In the genomic region with DNA sequence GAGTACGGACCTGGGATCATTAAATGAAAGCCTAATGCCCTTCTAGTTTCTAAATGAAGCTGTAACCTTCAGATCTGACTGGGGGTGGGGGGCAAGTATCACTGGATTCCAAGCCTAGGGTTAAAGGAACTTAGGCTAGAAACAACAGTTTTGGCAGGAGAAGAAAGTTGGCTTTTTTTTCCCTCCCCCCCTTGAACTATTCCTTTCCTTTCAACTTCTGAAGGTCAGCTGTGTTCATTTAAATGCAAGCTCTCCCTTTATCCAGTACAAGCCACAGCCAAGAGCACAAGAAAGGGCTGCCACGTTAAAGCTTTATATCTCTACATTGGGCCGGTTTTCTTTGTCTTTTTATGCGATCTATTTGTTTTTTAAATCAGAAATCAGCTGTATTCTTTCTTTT, we compare ENCODE assay signal across 17 mouse cellular contexts.
DNase-seq lines count a peak whose midpoint lies in the region; ATAC-seq and TF ChIP-seq lines count a peak whose summit lies in the region.
"Had no signal": no experiment of that assay in that cellular context is flagged by ENCODE, and none has a peak within 500 bp of the region (broad histone marks: within the 10 kb centered on the region; RNA-seq: fewer than 3 reads in every experiment).

No protein-coding gene starts in this region.

- intact Hi-C loops in heart, postnatal 25 days (cut with DNase I), result no loop called here

- no peak for DNase-seq in heart, postnatal 25 days (ENCODE audit: low spot score)
- no peak for DNase-seq in limb, embryonic 10.5 days (ENCODE audit: low spot score)
- DNase-seq in brain, embryonic 14.5 days (ENCODE audit: low read depth), result peak; percentile 66
- DNase-seq in liver, result no peak
- DNase-seq: cerebellum, adult 9-11 months; gastrocnemius, adult 2 months; heart, adult 2 months; heart, postnatal 14 days; liver, postnatal 0 days; right cerebral cortex, adult 18-20 months had no signal

- H3K27ac ChIP-seq in heart, embryonic 13.5 days (replicated peaks), result peak overlapping the region; percentile 32; the same call in 1 of the 2 replicates
- H3K27ac ChIP-seq in limb, embryonic 12.5 days, result 0 out of 2 replicates have a peak overlapping the region, but pooled peaks have one; percentile 4
- no peak overlapping the region for H3K27ac ChIP-seq in limb, embryonic 10.5 days
- H3K27ac ChIP-seq in limb, embryonic 13.5 days, result peak overlapping the region; percentile 72; the same call in 1 of the 2 replicates
- H3K27ac ChIP-seq: gastrocnemius, adult 2 months; heart, adult 2 months had no signal

- peaks cover 44% of the 10 kb centered on the region for H3K4me1 ChIP-seq in heart, embryonic 13.5 days
- H3K4me1 ChIP-seq in limb, embryonic 12.5 days (replicated peaks), result peaks cover 61% of the 10 kb centered on the region
- H3K4me1 ChIP-seq in limb, embryonic 10.5 days, result peaks cover 40% of the 10 kb centered on the region
- peaks cover 73% of the 10 kb centered on the region for H3K4me1 ChIP-seq in limb, embryonic 13.5 days
- H3K4me1 ChIP-seq: megakaryocyte, embryonic 14.5 days had no signal

- no peak for TF ChIP-seq CTCF in brain, embryonic 14.5 days (IDR thresholded peaks at IDR 0.05; ENCODE audit: borderline replicate concordance, extremely low read depth, insufficient read depth, insufficient read length)

- H3K36me3 ChIP-seq in heart, embryonic 13.5 days, result peaks cover 50% of the 10 kb centered on the region
- H3K36me3 ChIP-seq in limb, embryonic 12.5 days, result peaks cover 71% of the 10 kb centered on the region
- peaks cover 61% of the 10 kb centered on the region for H3K36me3 ChIP-seq in limb, embryonic 10.5 days
- H3K36me3 ChIP-seq in limb, embryonic 13.5 days, result peaks cover 70% of the 10 kb centered on the region

- 70% methylated on average over 4 of the region's 4 CpGs for WGBS in heart, embryonic 13.5 days
- 55% methylated on average over 4 of the region's 4 CpGs for WGBS in limb, embryonic 12.5 days
- 77% methylated on average over 4 of the region's 4 CpGs for WGBS in limb, embryonic 10.5 days
- 48% methylated on average over 4 of the region's 4 CpGs for whole genome bisulfite sequencing in limb, embryonic 13.5 days

- ATAC-seq in heart, embryonic 13.5 days (ENCODE audit: extremely low read depth, insufficient number of reproducible peaks, low FRiP score, low TSS enrichment), result no peak
- ATAC-seq in limb, embryonic 12.5 days (ENCODE audit: insufficient number of reproducible peaks, insufficient read depth, low FRiP score, low TSS enrichment, low read depth), result no peak
- 0 out of 2 replicates have a peak, but pooled peaks have one; percentile 42 for ATAC-seq in limb, embryonic 13.5 days (ENCODE audit: low FRiP score, low read depth)
- ATAC-seq: activated CD4-positive, CD25-positive, alpha-beta regulatory T cell, adult 4 months; forebrain, embryonic 16.5 days; inflammation-experienced regulatory T-cells, adult 6 months; liver, postnatal 0 days had no signal

- H3K9ac ChIP-seq in heart, embryonic 13.5 days, result no peak overlapping the region
- H3K9ac ChIP-seq in limb, embryonic 12.5 days (replicated peaks), result no peak overlapping the region
- no peak overlapping the region for H3K9ac ChIP-seq in limb, embryonic 13.5 days
- H3K9ac ChIP-seq: liver, postnatal 0 days had no signal

- no peak for TF ChIP-seq POLR2A in brain, embryonic 14.5 days (IDR thresholded peaks at IDR 0.05; ENCODE audit: borderline replicate concordance, extremely low read depth, insufficient read depth, insufficient read length, poor library complexity, severe bottlenecking)

- no peaks in the 10 kb centered on the region for H3K27me3 ChIP-seq in heart, embryonic 13.5 days (replicated peaks)
- H3K27me3 ChIP-seq in limb, embryonic 12.5 days, result no peaks in the 10 kb centered on the region
- H3K27me3 ChIP-seq in limb, embryonic 10.5 days (ENCODE audit: low read depth, poor library complexity, severe bottlenecking), result no peaks in the 10 kb centered on the region
- H3K27me3 ChIP-seq in limb, embryonic 13.5 days, result no peaks in the 10 kb centered on the region
- H3K27me3 ChIP-seq: megakaryocyte, embryonic 14.5 days had no signal

- H3K9me3 ChIP-seq in heart, embryonic 13.5 days, result no peaks in the 10 kb centered on the region
- H3K9me3 ChIP-seq in limb, embryonic 12.5 days, result no peaks in the 10 kb centered on the region
- H3K9me3 ChIP-seq in limb, embryonic 10.5 days (replicated peaks), result no peaks in the 10 kb centered on the region
- no peaks in the 10 kb centered on the region for H3K9me3 ChIP-seq in limb, embryonic 13.5 days

- H3K4me3 ChIP-seq in heart, embryonic 13.5 days, result no peak overlapping the region
- no peak overlapping the region for H3K4me3 ChIP-seq in limb, embryonic 12.5 days (replicated peaks)
- no peak overlapping the region for H3K4me3 ChIP-seq in limb, embryonic 10.5 days
- no peak overlapping the region for H3K4me3 ChIP-seq in limb, embryonic 13.5 days
- H3K4me3 ChIP-seq: gastrocnemius, adult 2 months; heart, adult 2 months; megakaryocyte, embryonic 14.5 days had no signal

- H3K4me2 ChIP-seq in heart, embryonic 13.5 days, result no peak overlapping the region
- H3K4me2 ChIP-seq in limb, embryonic 12.5 days, result no peak overlapping the region
- no peak overlapping the region for H3K4me2 ChIP-seq in limb, embryonic 13.5 days (replicated peaks)
